Mouse (Mus musculus): ENCODE results near the gene Sirt4. TPM values are rescaled to one million over a fixed set of nuclear protein-coding genes. Genes with fewer than 3 reads are reported as not detected.

Sirt4 gene
- polyA plus RNA-seq, 1 experiment from 2014 or later, result 18.7 TPM

DNA sequence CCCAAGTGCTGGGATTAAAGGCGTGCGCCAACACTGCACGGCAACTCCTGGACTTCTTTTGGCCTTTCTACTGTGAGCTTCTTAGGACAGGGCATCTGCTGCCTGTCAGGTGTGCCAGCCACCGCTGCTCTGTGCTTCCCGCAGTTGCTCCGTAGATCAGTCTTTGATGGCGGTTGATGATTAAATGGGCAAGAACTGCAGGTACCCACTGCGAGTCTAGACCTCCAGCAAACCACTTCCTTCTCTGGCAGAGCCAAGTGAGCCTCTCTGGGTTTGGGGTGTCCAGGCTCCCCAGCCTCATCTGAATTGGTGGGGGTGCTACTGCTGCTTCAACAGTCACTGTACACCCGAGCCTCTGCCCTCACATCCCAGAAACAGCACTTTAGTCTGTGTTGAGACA, 33.0 kb upstream of the Sirt4 start:
- H3K9me3 ChIP-seq (replicated peaks; ENCODE audit: control insufficient read depth, low read length), result no peaks in the 10 kb centered on the region
- no peak overlapping the region for H3K9ac ChIP-seq (ENCODE audit: low read length)
- WGBS, result 88% methylated on average over 9 of the region's 9 CpGs
- H3K27ac ChIP-seq (ENCODE audit: low read length), result peak overlapping the region; percentile 88
- no peak overlapping the region for H3K4me3 ChIP-seq (ENCODE audit: low read length)
- H3K4me2 ChIP-seq (ENCODE audit: low read depth, low read length), result no peak overlapping the region
- peaks cover 42% of the 10 kb centered on the region for H3K4me1 ChIP-seq (ENCODE audit: control insufficient read depth, insufficient read depth, low read length)
- no peak for ATAC-seq (replicated peaks; ENCODE audit: extremely low read depth, insufficient read depth, low FRiP score)
- H3K36me3 ChIP-seq (ENCODE audit: control insufficient read depth, insufficient read depth), result peaks cover 7% of the 10 kb centered on the region
- no peaks in the 10 kb centered on the region for H3K27me3 ChIP-seq (ENCODE audit: control insufficient read depth, insufficient read depth, low read length)

DNA sequence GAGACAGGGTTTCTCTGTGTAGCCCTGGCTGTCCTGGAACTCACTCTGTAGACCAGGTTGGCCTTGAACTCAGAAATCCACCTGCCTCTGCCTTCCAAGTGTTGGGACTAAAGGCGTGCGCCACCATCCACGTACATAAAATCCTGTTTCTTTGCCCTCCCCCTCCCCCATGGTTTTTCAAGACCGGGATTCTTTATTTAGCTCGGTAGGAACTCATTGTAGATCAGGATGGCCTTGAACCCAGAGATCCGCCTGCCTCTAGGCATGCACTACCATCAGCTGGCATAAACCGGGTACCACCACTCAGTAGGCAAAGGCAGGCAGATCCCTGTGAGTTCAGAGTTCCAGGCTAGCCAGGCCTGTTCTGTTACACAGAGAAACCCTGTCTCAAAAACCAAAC, 32.4 kb upstream of the Sirt4 start:
- 62% methylated on average over 7 of the region's 7 CpGs for WGBS
- H3K27ac ChIP-seq (ENCODE audit: low read length), result peak overlapping the region; percentile 88
- no peak overlapping the region; the same call in 1 of the 2 replicates for H3K4me2 ChIP-seq (ENCODE audit: low read depth, low read length)
- no peaks in the 10 kb centered on the region for H3K9me3 ChIP-seq (replicated peaks; ENCODE audit: control insufficient read depth, low read length)
- no peak overlapping the region for H3K9ac ChIP-seq (ENCODE audit: low read length)
- no peak overlapping the region for H3K4me3 ChIP-seq (ENCODE audit: low read length)
- ATAC-seq (replicated peaks; ENCODE audit: extremely low read depth, insufficient read depth, low FRiP score), result no peak
- H3K4me1 ChIP-seq (ENCODE audit: control insufficient read depth, insufficient read depth, low read length), result peaks cover 42% of the 10 kb centered on the region
- peaks cover 7% of the 10 kb centered on the region for H3K36me3 ChIP-seq (ENCODE audit: control insufficient read depth, insufficient read depth)
- H3K27me3 ChIP-seq (ENCODE audit: control insufficient read depth, insufficient read depth, low read length), result no peaks in the 10 kb centered on the region

DNA sequence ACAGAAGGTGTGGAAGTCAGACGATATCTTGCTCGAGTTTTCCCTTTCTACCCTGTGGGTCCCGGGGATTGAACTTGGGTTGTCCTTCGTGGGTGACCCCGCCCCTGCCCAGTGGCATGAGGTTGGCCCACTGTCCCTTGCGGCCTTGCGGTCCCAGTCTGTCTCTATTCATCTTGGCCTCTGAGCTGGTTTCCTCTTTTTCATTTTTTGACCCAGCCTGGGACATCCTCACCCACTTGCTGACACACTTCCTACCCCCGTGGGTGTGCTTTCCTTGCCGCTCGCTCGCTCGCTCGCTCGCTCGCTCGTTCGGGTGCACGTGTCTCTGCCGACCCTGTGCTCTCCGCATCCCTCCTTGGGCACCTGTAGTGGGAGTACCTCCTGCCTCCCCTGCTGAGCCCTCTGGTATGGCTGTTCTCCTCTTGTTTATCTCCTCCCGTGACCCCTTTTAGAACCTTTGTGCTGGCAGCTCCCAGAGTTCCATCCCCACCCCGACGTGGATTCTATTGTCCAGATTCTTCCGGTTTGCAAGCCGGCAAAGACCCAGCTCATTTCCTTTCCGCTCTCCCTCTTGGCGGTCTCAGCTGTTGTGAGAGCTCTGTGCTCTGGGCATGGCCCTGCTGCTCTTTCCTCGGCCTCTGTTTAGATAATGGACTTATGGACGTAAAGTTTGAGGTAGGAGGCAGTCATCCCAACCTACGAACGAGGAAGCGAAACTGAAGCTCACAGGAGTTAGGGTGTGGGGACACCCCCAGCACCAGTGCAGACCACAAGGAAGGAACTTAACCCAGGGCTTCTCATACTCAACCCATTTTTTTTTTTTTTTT, 31.8 kb upstream of the Sirt4 start:
- H3K9ac ChIP-seq (ENCODE audit: low read length), result peak overlapping the region; percentile 38; the same call in 1 of the 2 replicates
- peak; percentile 25 for ATAC-seq (replicated peaks; ENCODE audit: extremely low read depth, insufficient read depth, low FRiP score)
- peaks cover 38% of the 10 kb centered on the region for H3K4me1 ChIP-seq (ENCODE audit: control insufficient read depth, insufficient read depth, low read length)
- peak overlapping the region; percentile 88 for H3K27ac ChIP-seq (ENCODE audit: low read length)
- H3K27me3 ChIP-seq (ENCODE audit: control insufficient read depth, insufficient read depth, low read length), result no peaks in the 10 kb centered on the region
- no peaks in the 10 kb centered on the region for H3K9me3 ChIP-seq (replicated peaks; ENCODE audit: control insufficient read depth, low read length)
- WGBS, result 57% methylated on average over 30 of the region's 32 CpGs
- H3K36me3 ChIP-seq (ENCODE audit: control insufficient read depth, insufficient read depth), result peaks cover 7% of the 10 kb centered on the region
- H3K4me2 ChIP-seq (ENCODE audit: low read depth, low read length), result peak overlapping the region; percentile 50
- peak overlapping the region; percentile 0; the same call in 1 of the 2 replicates for H3K4me3 ChIP-seq (ENCODE audit: low read length)

DNA sequence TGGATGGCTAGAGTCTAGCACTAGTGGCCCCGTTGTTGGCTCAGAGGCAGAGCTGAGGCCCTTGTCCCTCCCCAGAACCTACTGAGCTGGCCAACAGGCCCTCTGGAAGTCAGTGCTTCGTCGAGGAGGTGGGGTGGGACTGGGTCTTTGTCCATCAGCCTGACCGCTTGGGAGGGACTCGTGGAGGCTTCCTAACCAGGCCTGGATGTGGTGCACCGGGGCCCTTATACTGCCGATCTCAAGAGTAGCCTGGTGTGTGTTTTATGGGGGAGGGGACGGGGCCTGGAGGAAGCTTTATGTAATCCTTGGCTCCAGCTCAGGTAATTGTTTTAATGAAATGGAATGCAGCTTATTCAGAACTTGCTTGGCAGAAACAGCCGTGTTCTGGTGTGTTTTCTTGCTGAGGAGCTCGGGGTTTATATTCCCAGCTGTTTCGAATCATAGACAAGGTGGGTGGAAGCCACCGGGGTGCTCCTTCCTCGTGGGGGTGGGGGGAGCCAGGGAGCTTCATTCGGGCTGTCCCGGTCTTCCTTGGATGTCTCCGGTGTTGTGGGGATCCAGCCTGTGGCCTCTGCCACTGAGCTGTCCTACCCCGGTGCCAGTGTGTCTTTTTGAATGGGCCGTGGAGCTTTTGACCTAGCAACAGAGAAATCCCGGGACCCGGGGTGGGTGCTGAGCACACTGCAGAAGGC, 30.5 kb upstream of the Sirt4 start:
- 44% methylated on average over 20 of the region's 20 CpGs for WGBS
- peaks cover 7% of the 10 kb centered on the region for H3K36me3 ChIP-seq (ENCODE audit: control insufficient read depth, insufficient read depth)
- no peaks in the 10 kb centered on the region for H3K27me3 ChIP-seq (ENCODE audit: control insufficient read depth, insufficient read depth, low read length)
- H3K4me3 ChIP-seq (ENCODE audit: low read length), result 0 out of 2 replicates have a peak overlapping the region, but pooled peaks have one; percentile 10
- peak; percentile 81 for ATAC-seq (replicated peaks; ENCODE audit: extremely low read depth, insufficient read depth, low FRiP score)
- peak overlapping the region; percentile 88 for H3K27ac ChIP-seq (ENCODE audit: low read length)
- peaks cover 31% of the 10 kb centered on the region for H3K4me1 ChIP-seq (ENCODE audit: control insufficient read depth, insufficient read depth, low read length)
- H3K4me2 ChIP-seq (ENCODE audit: low read depth, low read length), result peak overlapping the region; percentile 50
- peak overlapping the region; percentile 39 for H3K9ac ChIP-seq (ENCODE audit: low read length)
- no peaks in the 10 kb centered on the region for H3K9me3 ChIP-seq (replicated peaks; ENCODE audit: control insufficient read depth, low read length)

DNA sequence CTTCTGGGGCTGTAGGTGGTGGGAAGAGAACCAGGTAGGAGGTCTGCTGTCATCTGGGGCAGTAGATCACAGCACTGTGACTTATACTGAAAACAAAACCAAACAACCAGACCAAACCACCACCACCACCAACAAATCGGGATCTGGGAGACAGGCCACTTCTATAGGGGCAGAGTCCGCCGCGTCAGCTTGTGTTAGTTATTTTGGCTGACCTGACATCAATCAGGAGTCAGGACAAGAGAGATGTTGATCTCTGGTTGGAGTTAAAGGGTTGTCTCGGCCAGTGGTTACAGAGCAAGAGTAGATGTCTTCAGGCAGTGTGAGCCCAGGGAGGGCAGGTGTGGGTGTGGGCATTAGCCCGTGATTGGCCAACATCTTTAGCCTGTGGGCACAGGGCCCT, 29.8 kb upstream of the Sirt4 start:
- Histone ChIP-seq H3K36me3 (ENCODE audit: control insufficient read depth, insufficient read depth) (peaks cover 7% of the 10 kb centered on the region), H3K27me3 (ENCODE audit: control insufficient read depth, insufficient read depth, low read length) (no peaks in the 10 kb centered on the region), H3K4me1 (ENCODE audit: control insufficient read depth, insufficient read depth, low read length) (peaks cover 36% of the 10 kb centered on the region), H3K4me3 (ENCODE audit: low read length) (no peak overlapping the region), H3K9ac (ENCODE audit: low read length) (peak overlapping the region; percentile 39), H3K9me3 (replicated peaks; ENCODE audit: control insufficient read depth, low read length) (no peaks in the 10 kb centered on the region), H3K4me2 (ENCODE audit: low read depth, low read length) (peak overlapping the region; percentile 22; the same call in 1 of the 2 replicates), H3K27ac (ENCODE audit: low read length) (peak overlapping the region; percentile 88)
- WGBS, result 73% methylated on average over 6 of the region's 6 CpGs
- no peak for ATAC-seq (replicated peaks; ENCODE audit: extremely low read depth, insufficient read depth, low FRiP score)

DNA sequence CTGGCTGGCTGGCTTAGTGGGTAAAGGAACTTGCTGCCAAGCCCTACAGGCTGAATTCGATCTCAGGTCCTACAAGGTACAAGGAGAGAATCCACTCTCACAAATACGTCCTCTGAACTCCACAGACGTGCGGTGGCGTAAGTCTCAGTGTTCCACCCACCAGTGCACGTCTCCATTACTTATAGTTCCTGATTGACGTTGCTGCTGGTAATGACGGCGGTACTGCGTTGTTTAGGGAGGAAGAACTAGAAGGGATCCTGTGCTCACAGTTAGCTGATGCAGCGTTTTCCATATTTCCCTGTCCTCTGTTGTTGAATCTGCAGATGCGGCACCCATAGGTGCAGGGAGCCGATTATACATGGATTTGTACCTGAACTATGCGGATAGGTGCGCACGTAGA, 29.2 kb upstream of the Sirt4 start:
- no peak overlapping the region for H3K4me2 ChIP-seq (ENCODE audit: low read depth, low read length)
- ATAC-seq (replicated peaks; ENCODE audit: extremely low read depth, insufficient read depth, low FRiP score), result no peak
- WGBS, result 89% methylated on average over 16 of the region's 16 CpGs
- peak overlapping the region; percentile 16; the same call in 1 of the 2 replicates for H3K27ac ChIP-seq (ENCODE audit: low read length)
- H3K9me3 ChIP-seq (replicated peaks; ENCODE audit: control insufficient read depth, low read length), result no peaks in the 10 kb centered on the region
- H3K27me3 ChIP-seq (ENCODE audit: control insufficient read depth, insufficient read depth, low read length), result no peaks in the 10 kb centered on the region
- H3K4me1 ChIP-seq (ENCODE audit: control insufficient read depth, insufficient read depth, low read length), result peaks cover 42% of the 10 kb centered on the region
- H3K4me3 ChIP-seq (ENCODE audit: low read length), result no peak overlapping the region
- H3K36me3 ChIP-seq (ENCODE audit: control insufficient read depth, insufficient read depth), result peaks cover 7% of the 10 kb centered on the region
- H3K9ac ChIP-seq (ENCODE audit: low read length), result no peak overlapping the region

DNA sequence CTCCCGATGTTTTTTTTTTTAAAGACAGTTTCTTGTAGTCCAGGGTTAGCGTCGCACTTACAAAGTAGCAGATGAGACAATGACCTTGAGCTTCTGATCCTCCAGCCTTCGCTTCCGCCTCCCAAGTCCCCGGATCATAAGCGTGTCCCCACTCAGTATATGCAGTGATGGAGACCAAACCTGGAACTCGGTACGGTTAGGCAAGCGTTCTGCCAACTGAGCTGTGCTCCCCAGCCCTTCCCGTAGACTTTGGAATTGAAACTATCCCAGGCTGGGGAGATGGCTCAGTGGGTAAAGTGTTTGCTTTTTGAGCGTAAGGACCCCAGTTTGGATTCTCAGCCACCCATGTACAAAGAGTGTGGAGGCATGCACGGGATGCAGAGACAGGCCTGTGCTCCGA, 28.7 kb upstream of the Sirt4 start:
- ATAC-seq (replicated peaks; ENCODE audit: extremely low read depth, insufficient read depth, low FRiP score), result no peak
- Histone ChIP-seq H3K4me3 (ENCODE audit: low read length) (no peak overlapping the region), H3K36me3 (ENCODE audit: control insufficient read depth, insufficient read depth) (peaks cover 5% of the 10 kb centered on the region), H3K4me1 (ENCODE audit: control insufficient read depth, insufficient read depth, low read length) (peaks cover 47% of the 10 kb centered on the region), H3K27ac (ENCODE audit: low read length) (no peak overlapping the region; the same call in 1 of the 2 replicates), H3K9me3 (replicated peaks; ENCODE audit: control insufficient read depth, low read length) (no peaks in the 10 kb centered on the region), H3K9ac (ENCODE audit: low read length) (no peak overlapping the region), H3K4me2 (ENCODE audit: low read depth, low read length) (no peak overlapping the region), H3K27me3 (ENCODE audit: control insufficient read depth, insufficient read depth, low read length) (no peaks in the 10 kb centered on the region)
- 93% methylated on average over 14 of the region's 14 CpGs for WGBS

DNA sequence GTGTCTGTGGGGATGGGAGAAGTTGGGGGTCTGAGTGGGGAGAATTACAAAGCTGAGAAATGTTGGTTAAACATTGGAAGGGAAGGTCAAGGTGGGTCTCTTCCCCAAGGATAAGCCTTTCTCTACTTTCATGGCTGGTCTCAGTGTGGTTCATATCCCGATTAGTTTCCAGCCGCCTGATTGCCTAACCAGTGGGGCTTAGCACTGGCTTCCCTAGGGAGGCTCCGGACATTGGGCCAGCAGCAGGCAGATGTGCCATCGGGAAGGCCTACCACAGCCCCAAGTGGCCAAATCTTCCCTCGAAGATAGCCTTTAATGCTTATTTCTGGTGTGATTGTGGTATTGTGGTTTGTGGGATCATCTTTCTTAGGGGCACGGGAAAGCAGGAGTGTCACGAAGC, 27.9 kb upstream of the Sirt4 start:
- Histone ChIP-seq H3K4me1 (ENCODE audit: control insufficient read depth, insufficient read depth, low read length) (peaks cover 56% of the 10 kb centered on the region), H3K9ac (ENCODE audit: low read length) (no peak overlapping the region), H3K36me3 (ENCODE audit: control insufficient read depth, insufficient read depth) (peaks cover 4% of the 10 kb centered on the region; the same call in 1 of the 2 replicates), H3K4me2 (ENCODE audit: low read depth, low read length) (no peak overlapping the region), H3K27ac (ENCODE audit: low read length) (no peak overlapping the region), H3K27me3 (ENCODE audit: control insufficient read depth, insufficient read depth, low read length) (no peaks in the 10 kb centered on the region), H3K9me3 (replicated peaks; ENCODE audit: control insufficient read depth, low read length) (no peaks in the 10 kb centered on the region), H3K4me3 (ENCODE audit: low read length) (no peak overlapping the region)
- WGBS, result 92% methylated on average over 7 of the region's 7 CpGs
- no peak for ATAC-seq (replicated peaks; ENCODE audit: extremely low read depth, insufficient read depth, low FRiP score)
